Comparison of ENCODE assay signal across 9 mouse cellular contexts in the genomic region with DNA sequence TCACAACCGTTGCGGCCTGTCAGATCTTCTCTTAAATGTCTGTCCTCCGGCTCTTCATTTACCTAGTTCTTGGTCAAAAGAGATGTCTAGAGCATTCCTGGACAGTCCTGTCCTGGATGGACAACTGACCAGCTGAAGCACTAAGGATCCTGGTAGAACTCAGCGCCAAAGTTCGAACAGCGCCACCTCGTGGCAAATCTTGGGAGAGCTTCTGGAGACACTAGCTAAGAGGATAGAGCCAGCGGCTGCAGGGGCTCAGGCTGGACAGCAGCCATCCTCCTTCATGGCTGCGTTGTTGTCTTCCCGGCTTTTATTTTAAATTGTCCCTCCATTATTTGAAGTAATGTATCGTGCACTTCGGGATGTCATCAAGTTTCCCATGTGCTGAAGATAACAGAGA. TPM values are rescaled to one million over a fixed set of nuclear protein-coding genes. Genes with fewer than 3 reads are reported as not detected.
DNase-seq lines count a peak whose midpoint lies in the region; ATAC-seq and TF ChIP-seq lines count a peak whose summit lies in the region.
"Had no signal": no experiment of that assay in that cellular context is flagged by ENCODE, and none has a peak within 500 bp of the region (broad histone marks: within the 10 kb centered on the region; RNA-seq: fewer than 3 reads in every experiment).

No protein-coding gene starts in this region.

- no peaks in the 10 kb centered on the region for H3K4me1 ChIP-seq in embryonic fibroblast, embryonic 13.5 days (ENCODE audit: control insufficient read depth, insufficient read depth, low read length)
- peaks cover 6% of the 10 kb centered on the region; the same call in 1 of the 2 replicates for H3K4me1 ChIP-seq in kidney, postnatal 0 days (replicated peaks; ENCODE audit: insufficient read depth, low read length)

- H3K27ac ChIP-seq in embryonic fibroblast, embryonic 13.5 days (ENCODE audit: insufficient read depth, low read length): no peak overlapping the region
- H3K27ac ChIP-seq in kidney, postnatal 0 days: no peak overlapping the region
- H3K27ac ChIP-seq: heart, embryonic 15.5 days had no signal

- TF ChIP-seq POLR2A in embryonic fibroblast, embryonic 13.5 days (IDR thresholded peaks at IDR 0.05; ENCODE audit: low read depth, low read length): no peak

- no peak overlapping the region for H3K4me3 ChIP-seq in embryonic fibroblast, embryonic 13.5 days (ENCODE audit: insufficient read depth, low read length)
- H3K4me3 ChIP-seq in kidney, postnatal 0 days (replicated peaks; ENCODE audit: low read depth, low read length): no peak overlapping the region
- H3K4me3 ChIP-seq: heart, embryonic 15.5 days had no signal

- H3K4me2 ChIP-seq in kidney, postnatal 0 days (ENCODE audit: low read length): no peak overlapping the region
- H3K4me2 ChIP-seq: heart, embryonic 15.5 days had no signal

- 11% methylated on average over 12 of the region's 12 CpGs for WGBS in kidney, postnatal 0 days

- ATAC-seq in kidney, postnatal 0 days (replicated peaks; ENCODE audit: low FRiP score, low read depth): no peak

- TF ChIP-seq CTCF in embryonic fibroblast, embryonic 13.5 days (IDR thresholded peaks at IDR 0.05; ENCODE audit: borderline replicate concordance, insufficient read depth, low read length): peak; percentile 40; the same call in 1 of the 2 replicates
- peak; percentile 86 for TF ChIP-seq CTCF in kidney, postnatal 0 days (IDR thresholded peaks at IDR 0.05; ENCODE audit: low read depth)

- peak; percentile 94 for DNase-seq in 3T3-L1 (ENCODE audit: low read depth, low spot score)
- DNase-seq in CD4-positive helper T cell, adult 2 months (ENCODE audit: low read depth, low spot score): peak; percentile 65
- peak; percentile 83 for DNase-seq in brain, adult 2 months (ENCODE audit: low read depth, low spot score)
- peak; percentile 86 for DNase-seq in kidney, postnatal 0 days (ENCODE audit: low spot score)
- DNase-seq in lung, adult 18-20 months: peak; percentile 68 to 72
- DNase-seq in retina, postnatal 7 days (ENCODE audit: low read depth, low spot score): peak; percentile 87
- DNase-seq in urinary bladder, postnatal 4 days (ENCODE audit: low spot score in 2 of 2): peak; percentile 70 to 88

- no peaks in the 10 kb centered on the region for H3K36me3 ChIP-seq in kidney, postnatal 0 days (ENCODE audit: insufficient read depth, low read length)
- H3K36me3 ChIP-seq: heart, embryonic 15.5 days had no signal

- peaks cover 92% of the 10 kb centered on the region for H3K27me3 ChIP-seq in kidney, postnatal 0 days (ENCODE audit: insufficient read depth, low read length)

- H3K9ac ChIP-seq in kidney, postnatal 0 days (ENCODE audit: low read depth, low read length): no peak overlapping the region
- H3K9ac ChIP-seq: heart, embryonic 15.5 days had no signal

- H3K9me3 ChIP-seq in kidney, postnatal 0 days (replicated peaks; ENCODE audit: low read length): no peaks in the 10 kb centered on the region
- H3K9me3 ChIP-seq: heart, embryonic 15.5 days had no signal

RNA-seq across cellular contexts. Expression of a gene that starts 9.7 kb away (rescaled TPM):
- not detected in 2 replicates for polyA plus RNA-seq in embryonic fibroblast, embryonic 13.5 days (2011; ENCODE audit: insufficient read length, low read depth, missing spikeins)
- not detected in 2 replicates for polyA plus RNA-seq in kidney, postnatal 0 days (2015; fragmentation: Nextera tagmentation; extraction: Ambion mirVana)
- polyA plus RNA-seq: heart, embryonic 15.5 days had no signal

RNA-seq across cellular contexts. Expression of a gene that starts 9.9 kb away (rescaled TPM):
- not detected in 2 replicates for polyA plus RNA-seq in embryonic fibroblast, embryonic 13.5 days (2011; ENCODE audit: insufficient read length, low read depth, missing spikeins)
- polyA plus RNA-seq in kidney, postnatal 0 days (2015; fragmentation: Nextera tagmentation; extraction: Ambion mirVana): 4.4 and 6.1 TPM in 2 replicates

RNA-seq across cellular contexts. Expression of a gene that starts 21.4 kb away (rescaled TPM):
- 1.9 and 5.8 TPM in 2 replicates for polyA plus RNA-seq in embryonic fibroblast, embryonic 13.5 days (2011; ENCODE audit: insufficient read length, low read depth, missing spikeins)
- polyA plus RNA-seq in kidney, postnatal 0 days (2015; fragmentation: Nextera tagmentation; extraction: Ambion mirVana): not detected in 2 replicates
- polyA plus RNA-seq: heart, embryonic 15.5 days had no signal

RNA-seq across cellular contexts. Expression of a gene that starts 31.9 kb away (rescaled TPM):
- 94.2 and 101 TPM in 2 replicates for polyA plus RNA-seq in embryonic fibroblast, embryonic 13.5 days (2011; ENCODE audit: insufficient read length, low read depth, missing spikeins)
- polyA plus RNA-seq in kidney, postnatal 0 days (2015; fragmentation: Nextera tagmentation; extraction: Ambion mirVana): 83.1 and 94.5 TPM in 2 replicates

RNA-seq across cellular contexts. Expression of a gene that starts 36.4 kb away (rescaled TPM):
- 91.3 and 112 TPM in 2 replicates for polyA plus RNA-seq in embryonic fibroblast, embryonic 13.5 days (2011; ENCODE audit: insufficient read length, low read depth, missing spikeins)
- 39.0 and 39.6 TPM in 2 replicates for polyA plus RNA-seq in kidney, postnatal 0 days (2015; fragmentation: Nextera tagmentation; extraction: Ambion mirVana)
